Mouse (Mus musculus) liver, adult 2 months (tissue): ENCODE data around the gene Ret. TPM values are rescaled to one million over a fixed set of nuclear protein-coding genes. Genes with fewer than 3 reads are reported as not detected.

Experiments
- DNase-seq: peaks from one replicate; pipeline ENCODE4 v3.0.0-alpha.2; 2011; ENCODE audit warnings: low read depth, low spot score; ENCODE audit errors: extremely low read depth
- H3K27ac ChIP-seq: fragments of 200-500 bp; replicated peaks from 2 replicates; pipeline ENCODE4 v1.5.1; 2012; ENCODE audit warnings: low read depth, mild to moderate bottlenecking, control low read depth, inconsistent platforms, low read length; ENCODE audit not compliant: insufficient read depth
- H3K27me3 ChIP-seq: fragments of 200-500 bp; 2 replicates; pipeline ENCODE4 v1.6.1; 2012; ENCODE audit warnings: mild to moderate bottlenecking, moderate library complexity, low read length, inconsistent platforms; ENCODE audit not compliant: control insufficient read depth, insufficient read depth
- H3K36me3 ChIP-seq: fragments of 200-500 bp; 2 replicates; pipeline ENCODE4 v1.6.1; 2012; ENCODE audit warnings: low read length, inconsistent platforms; ENCODE audit not compliant: control insufficient read depth, insufficient read depth
- H3K4me1 ChIP-seq: fragments of 200-500 bp; 2 replicates; pipeline ENCODE4 v1.6.1; 2011; ENCODE audit warnings: low read length; ENCODE audit not compliant: control insufficient read depth, insufficient read depth
- H3K4me3 ChIP-seq: fragments of 200-500 bp; 2 replicates; pipeline ENCODE4 v1.5.1; 2011; ENCODE audit warnings: low read depth, mild to moderate bottlenecking, control low read depth, low read length, moderate library complexity; ENCODE audit not compliant: insufficient read depth
- H3K79me2 ChIP-seq: fragments of 200-500 bp; 2 replicates; pipeline ENCODE4 v1.6.1; 2012; ENCODE audit warnings: inconsistent platforms, mild to moderate bottlenecking, low read length, moderate library complexity; ENCODE audit not compliant: control insufficient read depth, insufficient read depth
- H3K9ac ChIP-seq: fragments of 200-500 bp; 2 replicates; pipeline ENCODE4 v1.6.1; 2012; ENCODE audit warnings: low read depth, mild to moderate bottlenecking, control low read depth, inconsistent platforms, low read length
- CTCF ChIP-seq: fragments of 200-500 bp; IDR thresholded peaks from 2 replicates; pipeline ENCODE4 v1.5.1; 2011; ENCODE audit warnings: low read depth, low read length, control low read depth
- POLR2A ChIP-seq: fragments of 200-500 bp; IDR thresholded peaks from 2 replicates; pipeline ENCODE4 v1.6.1; 2011; ENCODE audit warnings: low read length, control low read depth; ENCODE audit not compliant: insufficient read depth; ENCODE audit errors: extremely low read depth
- WGBS: fragments of 180-500 bp; shearing (Covaris S2); methylation state at CpG from one replicate; pipeline ENCODE4 v1.1.7; 2018; 5-methylcytosine and 5-hydroxymethylcytosine counted together
- polyA plus RNA-seq: library from polyadenylated mRNA; depleted of rRNA; stranded (reverse); fragments of >200 nt; gene quantifications from 2 replicates; pipeline ENCODE4 v1.2.3, GENCODE M21; 2012; rRNA removed
- total RNA-seq: library from RNA; depleted of rRNA; stranded (reverse); fragments of >200 nt; gene quantifications from 2 replicates; pipeline ENCODE4 v1.2.3, GENCODE M21; 2014; rRNA removed

Gene Ret
- total RNA-seq (not detected in 2 replicates), polyA plus RNA-seq (0.02 TPM in 1 of 2 replicates, not detected in the other)

DNA sequence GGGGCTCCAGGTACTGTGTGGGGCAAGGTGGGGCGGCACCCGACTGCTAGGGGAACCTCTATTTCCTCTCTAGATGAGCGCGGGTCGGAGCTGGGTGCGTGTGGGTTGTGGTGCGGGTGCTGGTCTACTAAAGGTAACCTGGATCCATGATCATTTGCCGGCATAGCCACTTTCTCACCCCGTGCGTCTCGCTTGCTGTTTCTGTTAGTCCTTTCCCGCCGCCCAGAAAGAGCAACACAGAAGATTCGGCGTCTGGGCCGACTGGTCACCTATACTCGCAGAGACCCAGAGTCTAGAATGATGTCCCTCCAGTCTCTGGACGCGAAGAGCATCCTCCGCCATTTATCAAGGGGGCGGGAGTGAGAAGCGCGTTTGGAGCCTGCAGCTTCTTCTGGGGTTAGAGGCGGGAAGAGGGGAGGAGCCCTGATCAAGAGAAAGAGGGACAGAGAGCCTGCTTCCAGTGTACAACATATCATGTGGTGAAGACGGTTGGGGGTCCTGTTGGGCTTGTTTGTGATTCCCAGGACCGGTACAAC is at the start of gene Ret:
Gene Ret (minus strand): TSS at position 279 of the 536 bp plus-strand sequence.
- no peak within 1 kb of the TSS for H3K27ac ChIP-seq
- no peaks in the 10 kb centered on the region for H3K79me2 ChIP-seq
- H3K36me3 ChIP-seq, result no peaks in the 10 kb centered on the region
- TF ChIP-seq CTCF, result no peak
- no peak for TF ChIP-seq POLR2A
- WGBS, result 2% methylated on average over 26 of the region's 26 CpGs
- DNase-seq, result no peak
- no peak within 1 kb of the TSS for H3K4me3 ChIP-seq
- H3K4me1 ChIP-seq, result no peaks in the 10 kb centered on the region
- no peak within 1 kb of the TSS for H3K9ac ChIP-seq
- peaks cover 14% of the 10 kb centered on the region; the same call in 1 of the 2 replicates for H3K27me3 ChIP-seq

DNA sequence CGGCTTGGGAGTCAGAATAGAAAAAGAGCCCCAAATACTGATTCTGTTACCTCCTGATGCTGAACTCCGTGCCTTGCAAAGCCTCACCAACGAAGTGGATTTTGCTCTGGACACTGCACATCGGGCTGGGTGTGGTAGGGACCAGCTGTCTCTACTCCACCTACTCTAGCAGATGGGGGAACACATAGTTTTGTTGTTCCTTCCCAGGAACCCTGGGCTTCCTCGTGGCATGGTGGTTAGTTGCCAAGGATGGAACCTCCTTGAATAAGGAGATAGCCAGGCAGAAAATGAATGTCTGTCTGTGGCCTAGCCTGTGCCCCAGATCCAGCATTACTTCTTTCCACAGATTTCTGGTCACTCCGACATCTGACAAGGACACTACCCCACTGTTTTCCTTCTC is 49.6 kb upstream of the Ret start:
- H3K79me2 ChIP-seq, result no peaks in the 10 kb centered on the region
- no peaks in the 10 kb centered on the region for H3K27me3 ChIP-seq
- no peak overlapping the region for H3K4me3 ChIP-seq
- DNase-seq, result no peak
- H3K36me3 ChIP-seq, result no peaks in the 10 kb centered on the region
- WGBS, result 82% methylated on average over 6 of the region's 6 CpGs
- H3K27ac ChIP-seq, result no peak overlapping the region
- TF ChIP-seq POLR2A (no peak), CTCF (no peak)
- H3K4me1 ChIP-seq, result no peaks in the 10 kb centered on the region
- no peak overlapping the region for H3K9ac ChIP-seq

DNA sequence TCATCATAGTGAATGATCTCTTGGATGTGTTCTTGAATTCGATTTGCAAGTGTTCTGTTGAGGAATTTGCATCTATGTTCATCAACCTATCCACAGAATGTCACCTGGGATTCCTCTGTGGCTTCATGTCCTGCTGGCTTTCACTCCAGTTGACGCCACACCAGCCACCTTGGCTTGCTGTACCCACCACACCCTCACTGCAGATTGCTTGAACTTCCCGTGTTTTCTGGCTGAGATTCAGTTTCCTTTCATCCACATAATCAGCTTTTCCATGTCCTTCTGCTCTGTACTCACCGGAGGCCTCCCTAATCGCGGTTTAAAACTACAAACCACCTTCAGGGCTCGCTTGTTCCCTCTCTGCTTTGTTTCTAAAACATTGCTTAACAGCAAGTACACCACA is 46.6 kb upstream of the Ret start:
- TF ChIP-seq POLR2A, result no peak
- no peak for TF ChIP-seq CTCF
- Histone ChIP-seq H3K79me2 (no peaks in the 10 kb centered on the region), H3K4me3 (no peak overlapping the region), H3K9ac (no peak overlapping the region), H3K36me3 (no peaks in the 10 kb centered on the region), H3K27me3 (no peaks in the 10 kb centered on the region), H3K27ac (no peak overlapping the region), H3K4me1 (no peaks in the 10 kb centered on the region)
- 71% methylated on average over 7 of the region's 7 CpGs for WGBS
- DNase-seq, result no peak

DNA sequence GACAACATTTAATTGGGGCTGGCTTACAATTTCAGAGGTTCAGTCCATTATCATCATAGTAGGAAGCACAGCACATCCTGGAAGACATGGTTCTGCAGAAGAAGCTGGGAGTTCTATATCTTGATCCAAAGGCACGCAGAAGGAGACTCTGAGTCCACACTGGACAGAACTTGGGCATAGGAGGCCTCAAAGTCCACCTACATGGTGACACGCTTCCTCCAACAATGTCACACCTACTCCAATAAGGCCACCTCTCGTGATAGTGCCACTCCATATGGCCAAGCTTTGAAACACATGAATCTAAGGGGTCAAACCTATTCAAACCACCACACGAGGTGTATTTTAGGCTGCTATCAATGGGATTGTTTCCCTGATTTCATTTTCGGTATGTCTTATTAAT is 45.4 kb upstream of the Ret start:
- no peak overlapping the region for H3K27ac ChIP-seq
- H3K4me3 ChIP-seq, result no peak overlapping the region
- H3K4me1 ChIP-seq, result no peaks in the 10 kb centered on the region
- H3K36me3 ChIP-seq, result no peaks in the 10 kb centered on the region
- no peaks in the 10 kb centered on the region for H3K27me3 ChIP-seq
- H3K79me2 ChIP-seq, result no peaks in the 10 kb centered on the region
- WGBS, result 81% methylated on average over 5 of the region's 5 CpGs
- DNase-seq, result no peak
- H3K9ac ChIP-seq, result no peak overlapping the region
- no peak for TF ChIP-seq POLR2A
- TF ChIP-seq CTCF, result no peak

DNA sequence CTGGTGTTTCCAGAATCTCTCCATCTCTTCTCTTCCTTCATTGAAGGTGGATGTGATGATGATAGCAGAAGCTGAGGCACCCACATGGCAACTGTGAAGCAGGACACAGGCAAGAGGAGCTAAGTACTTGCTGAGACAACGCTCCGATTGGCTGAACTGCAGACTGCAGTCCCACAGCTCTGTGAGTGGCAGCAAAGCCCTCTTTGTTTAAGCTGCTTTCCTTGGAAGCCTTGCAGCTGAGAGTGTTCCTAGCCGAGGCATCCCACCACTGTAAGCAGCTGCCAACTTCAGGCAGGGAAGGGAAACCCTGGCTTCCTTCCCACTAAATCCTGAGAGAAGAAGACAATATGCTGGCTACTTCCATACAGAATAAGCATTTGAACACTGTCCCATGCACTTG is 28.6 kb upstream of the Ret start:
- no peak overlapping the region for H3K27ac ChIP-seq
- 54% methylated on average over 3 of the region's 3 CpGs for WGBS
- no peak overlapping the region for H3K4me3 ChIP-seq
- TF ChIP-seq POLR2A (no peak), CTCF (no peak)
- no peaks in the 10 kb centered on the region for H3K27me3 ChIP-seq
- no peaks in the 10 kb centered on the region for H3K36me3 ChIP-seq
- H3K9ac ChIP-seq, result no peak overlapping the region
- DNase-seq, result no peak
- no peaks in the 10 kb centered on the region for H3K4me1 ChIP-seq
- H3K79me2 ChIP-seq, result no peaks in the 10 kb centered on the region

DNA sequence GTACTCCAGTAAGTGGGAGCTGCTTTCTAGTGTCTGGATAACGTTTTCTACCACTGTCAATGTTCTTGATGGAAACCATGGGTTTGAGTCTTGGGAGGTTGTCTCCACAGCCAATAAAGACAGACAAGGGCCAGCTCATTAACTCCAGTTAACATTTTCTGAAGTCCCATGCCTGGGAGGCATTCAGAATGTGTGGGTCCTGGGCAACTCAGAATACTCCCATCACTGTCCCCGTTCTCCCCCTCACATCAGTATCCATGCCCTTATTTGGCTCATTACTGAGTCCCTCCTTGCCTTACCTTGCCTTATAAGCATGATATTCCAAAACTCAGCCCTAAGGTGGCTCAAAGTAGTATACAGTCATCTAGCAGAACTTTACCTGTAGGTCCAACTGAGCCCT is 25.0 kb upstream of the Ret start:
- H3K4me3 ChIP-seq, result no peak overlapping the region
- H3K9ac ChIP-seq, result no peak overlapping the region
- no peak overlapping the region for H3K27ac ChIP-seq
- TF ChIP-seq POLR2A, result no peak
- TF ChIP-seq CTCF, result no peak
- 68% methylated on average over 2 of the region's 2 CpGs for WGBS
- no peaks in the 10 kb centered on the region for H3K79me2 ChIP-seq
- no peaks in the 10 kb centered on the region for H3K27me3 ChIP-seq
- no peaks in the 10 kb centered on the region for H3K36me3 ChIP-seq
- no peak for DNase-seq
- no peaks in the 10 kb centered on the region for H3K4me1 ChIP-seq
